Mouse (Mus musculus): Measurements from ENCODE around the gene Slc25a29. TPM values are rescaled to one million over a fixed set of nuclear protein-coding genes. Genes with fewer than 3 reads are reported as not detected.

Slc25a29 gene
- polyA plus RNA-seq, 1 experiment from 2014 or later: 1.8 TPM

- H3K36me3 ChIP-seq (ENCODE audit: control insufficient read depth, insufficient read depth): peaks cover 9% of the 10 kb centered on the region; the same call in 1 of the 2 replicates
- TF ChIP-seq CTCF (IDR thresholded peaks at IDR 0.05; ENCODE audit: low read depth): no peak
- no peak for ATAC-seq
- H3K4me3 ChIP-seq (ENCODE audit: low read depth, low read length): no peak overlapping the region
- H3K27ac ChIP-seq (ENCODE audit: low read depth, low read length): no peak overlapping the region
- H3K4me1 ChIP-seq (replicated peaks; ENCODE audit: control insufficient read depth, insufficient read depth, low read length): no peaks in the 10 kb centered on the region
- no peaks in the 10 kb centered on the region for H3K9me3 ChIP-seq (ENCODE audit: control insufficient read depth)
- no peak overlapping the region for H3K9ac ChIP-seq (ENCODE audit: low read depth, low read length)
- no peak overlapping the region for H3K4me2 ChIP-seq (replicated peaks; ENCODE audit: low read depth)
- no peaks in the 10 kb centered on the region for H3K27me3 ChIP-seq (replicated peaks; ENCODE audit: control insufficient read depth, insufficient read depth, low read length)
- 82% methylated on average over 2 of the region's 2 CpGs for WGBS
These were observed 31.3 kb downstream of the Slc25a29 start for GRCm38 (mm10) chr12:108804388-108804787.

GRCm38 (mm10) chr12:108801613-108802012, 34.1 kb downstream of the Slc25a29 start:
- Histone ChIP-seq H3K4me3 (ENCODE audit: low read depth, low read length) (no peak overlapping the region), H3K36me3 (ENCODE audit: control insufficient read depth, insufficient read depth) (no peaks in the 10 kb centered on the region), H3K4me1 (replicated peaks; ENCODE audit: control insufficient read depth, insufficient read depth, low read length) (0 out of 2 replicates have a peak, but pooled peaks cover 4% of the 10 kb centered on the region), H3K27ac (ENCODE audit: low read depth, low read length) (no peak overlapping the region), H3K9ac (ENCODE audit: low read depth, low read length) (no peak overlapping the region), H3K9me3 (ENCODE audit: control insufficient read depth) (no peaks in the 10 kb centered on the region), H3K27me3 (replicated peaks; ENCODE audit: control insufficient read depth, insufficient read depth, low read length) (no peaks in the 10 kb centered on the region), H3K4me2 (replicated peaks; ENCODE audit: low read depth) (no peak overlapping the region)
- WGBS: 78% methylated on average over 2 of the region's 2 CpGs
- ATAC-seq: no peak
- no peak for TF ChIP-seq CTCF (IDR thresholded peaks at IDR 0.05; ENCODE audit: low read depth)

- no peaks in the 10 kb centered on the region for H3K9me3 ChIP-seq (ENCODE audit: control insufficient read depth)
- H3K4me3 ChIP-seq (ENCODE audit: low read depth, low read length): peak overlapping the region; percentile 99
- H3K27me3 ChIP-seq (replicated peaks; ENCODE audit: control insufficient read depth, insufficient read depth, low read length): no peaks in the 10 kb centered on the region
- 4% methylated on average over 9 of the region's 9 CpGs for WGBS
- H3K27ac ChIP-seq (ENCODE audit: low read depth, low read length): peak overlapping the region; percentile 100
- 0 out of 2 replicates have a peak, but pooled peaks cover 7% of the 10 kb centered on the region for H3K4me1 ChIP-seq (replicated peaks; ENCODE audit: control insufficient read depth, insufficient read depth, low read length)
- ATAC-seq: no peak
- TF ChIP-seq CTCF (IDR thresholded peaks at IDR 0.05; ENCODE audit: low read depth): no peak
- peak overlapping the region; percentile 98 for H3K9ac ChIP-seq (ENCODE audit: low read depth, low read length)
- H3K36me3 ChIP-seq (ENCODE audit: control insufficient read depth, insufficient read depth): no peaks in the 10 kb centered on the region
- H3K4me2 ChIP-seq (replicated peaks; ENCODE audit: low read depth): peak overlapping the region; percentile 68
These were observed 40.6 kb downstream of the Slc25a29 start for GRCm38 (mm10) chr12:108794979-108795537.

GRCm38 (mm10) chr12:108794078-108794711, 41.5 kb downstream of the Slc25a29 start:
- Histone ChIP-seq H3K27me3 (replicated peaks; ENCODE audit: control insufficient read depth, insufficient read depth, low read length) (no peaks in the 10 kb centered on the region), H3K4me3 (ENCODE audit: low read depth, low read length) (peak overlapping the region; percentile 99), H3K9me3 (ENCODE audit: control insufficient read depth) (no peaks in the 10 kb centered on the region), H3K4me1 (replicated peaks; ENCODE audit: control insufficient read depth, insufficient read depth, low read length) (0 out of 2 replicates have a peak, but pooled peaks cover 7% of the 10 kb centered on the region), H3K9ac (ENCODE audit: low read depth, low read length) (peak overlapping the region; percentile 98), H3K4me2 (replicated peaks; ENCODE audit: low read depth) (peak overlapping the region; percentile 68), H3K27ac (ENCODE audit: low read depth, low read length) (peak overlapping the region; percentile 100), H3K36me3 (ENCODE audit: control insufficient read depth, insufficient read depth) (no peaks in the 10 kb centered on the region)
- no peak; the same call in 1 of the 2 replicates for TF ChIP-seq CTCF (IDR thresholded peaks at IDR 0.05; ENCODE audit: low read depth)
- whole genome bisulfite sequencing: under 1% methylated on average over 90 of the region's 94 CpGs
- peak; percentile 60 for ATAC-seq

- peak overlapping the region; percentile 68 for H3K4me2 ChIP-seq (replicated peaks; ENCODE audit: low read depth)
- peak overlapping the region; percentile 98 for H3K9ac ChIP-seq (ENCODE audit: low read depth, low read length)
- H3K27me3 ChIP-seq (replicated peaks; ENCODE audit: control insufficient read depth, insufficient read depth, low read length): no peaks in the 10 kb centered on the region
- H3K9me3 ChIP-seq (ENCODE audit: control insufficient read depth): no peaks in the 10 kb centered on the region
- H3K4me1 ChIP-seq (replicated peaks; ENCODE audit: control insufficient read depth, insufficient read depth, low read length): 0 out of 2 replicates have a peak, but pooled peaks cover 6% of the 10 kb centered on the region
- TF ChIP-seq CTCF (IDR thresholded peaks at IDR 0.05; ENCODE audit: low read depth): no peak; the same call in 1 of the 2 replicates
- no peak for ATAC-seq
- H3K27ac ChIP-seq (ENCODE audit: low read depth, low read length): peak overlapping the region; percentile 100
- no peaks in the 10 kb centered on the region for H3K36me3 ChIP-seq (ENCODE audit: control insufficient read depth, insufficient read depth)
- peak overlapping the region; percentile 99 for H3K4me3 ChIP-seq (ENCODE audit: low read depth, low read length)
- WGBS: 0% methylated on average over 62 of the region's 71 CpGs
These were observed 42.2 kb downstream of the Slc25a29 start for GRCm38 (mm10) chr12:108793453-108793941.

All from intestine, postnatal 0 days (tissue).